Mouse (Mus musculus) yolk sac, embryonic 10.5 days (tissue): ENCODE results near the gene Cited4.

ENCODE experiments used
- DNase-seq: peaks from one replicate; pipeline ENCODE4 v3.0.0-alpha.2; 2017; ENCODE audit warnings: low spot score

Gene Cited4

DNA sequence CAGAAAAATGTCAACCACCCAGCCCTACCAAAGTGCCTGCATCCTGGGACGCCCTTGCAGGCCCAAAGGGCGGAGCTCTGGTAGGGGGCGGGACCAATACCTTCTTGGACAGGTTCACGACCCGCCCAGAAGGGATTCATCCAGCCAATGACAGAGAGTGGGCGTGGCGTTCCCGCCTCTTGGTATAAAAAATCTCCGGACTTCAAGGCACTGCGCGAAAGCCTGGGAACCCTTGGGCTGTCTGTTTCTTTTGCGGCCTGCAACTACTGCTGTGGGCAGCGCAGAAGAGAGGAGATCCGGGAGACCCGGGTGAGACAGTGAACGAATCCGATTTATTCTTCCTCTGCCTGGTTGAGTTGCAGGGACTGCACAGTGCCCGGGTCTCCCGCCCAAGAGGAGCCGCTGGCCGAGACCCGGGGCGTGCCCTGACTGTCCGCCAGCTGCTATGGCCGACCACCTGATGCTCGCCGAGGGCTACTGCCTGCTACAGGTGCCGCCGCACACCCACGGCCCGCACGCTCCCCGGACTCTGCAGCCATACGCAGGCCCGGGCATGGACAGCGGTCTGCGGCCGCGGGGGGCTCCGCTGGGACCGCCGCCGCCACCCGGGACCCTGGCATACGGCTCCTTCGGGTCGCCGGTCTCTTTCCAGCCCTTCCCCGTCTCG is at the start of gene Cited4:
TSS of gene Cited4 (plus strand) at position 215 of the 667 bp plus-strand sequence.
- DNase-seq, result peak; percentile 95

DNA sequence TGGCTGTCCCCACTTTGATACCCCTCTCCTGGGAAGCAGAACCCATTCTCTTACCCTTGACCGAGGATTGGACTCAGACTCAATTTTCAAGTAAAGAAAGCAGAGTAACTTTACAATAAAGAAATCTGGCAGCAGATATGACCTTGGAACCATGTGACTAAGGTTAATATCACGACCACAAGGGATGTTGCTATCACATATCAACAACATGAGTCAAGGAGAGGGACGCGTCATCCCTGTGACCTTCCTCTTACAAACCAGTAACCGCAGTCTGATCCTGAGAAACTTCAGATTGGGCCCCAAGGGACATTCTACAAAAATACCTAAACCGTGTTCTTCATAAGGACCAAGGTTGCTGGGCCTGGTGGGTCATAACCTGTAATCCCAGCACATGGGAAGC is 38.6 kb upstream of the Cited4 start:
- no peak for DNase-seq

GRCm38 (mm10) chr4:120630218-120630931 is 36.0 kb upstream of the Cited4 start:
- no peak for DNase-seq

GRCm38 (mm10) chr4:120631828-120632227 is 34.5 kb upstream of the Cited4 start:
- no peak for DNase-seq

DNA sequence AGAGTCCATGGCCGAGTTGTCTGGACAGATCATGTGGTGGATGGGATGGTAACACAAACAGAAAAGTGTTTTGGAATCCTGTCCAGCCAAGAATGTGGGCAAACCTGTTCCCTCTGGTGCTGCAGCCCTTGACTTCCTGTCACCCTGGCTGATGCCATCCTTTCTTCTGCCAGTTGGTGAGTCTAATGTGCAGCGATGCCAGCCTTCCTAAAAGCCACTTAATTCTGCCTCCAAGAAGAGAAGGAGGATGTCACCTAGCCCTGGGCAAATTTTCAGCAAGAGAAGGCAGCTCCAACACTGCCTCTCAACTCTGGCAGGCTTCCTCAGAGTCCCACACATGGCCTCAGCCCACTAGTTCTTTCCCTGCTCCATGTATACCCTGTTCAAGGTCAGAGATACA is 31.0 kb upstream of the Cited4 start:
- no peak for DNase-seq

DNA sequence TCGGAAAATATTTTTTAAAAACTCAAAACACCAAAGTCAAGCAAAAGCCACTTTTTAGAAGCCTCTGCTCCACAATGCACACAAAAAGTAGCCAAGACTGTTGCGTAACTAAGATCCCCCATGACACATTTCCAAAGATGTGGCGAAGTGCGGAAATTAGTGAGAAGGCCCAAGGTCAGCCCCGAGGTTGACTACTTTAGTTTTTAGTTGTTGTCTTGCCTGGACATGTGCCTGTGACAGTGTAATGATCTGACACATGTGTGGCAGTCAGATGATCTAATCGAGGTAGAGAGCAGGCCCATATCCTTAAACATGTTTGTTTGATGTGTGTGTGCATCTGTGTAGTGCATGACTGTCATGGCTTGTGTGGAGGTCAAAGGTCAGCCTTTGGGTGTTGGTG is 24.4 kb upstream of the Cited4 start:
- no peak for DNase-seq

DNA sequence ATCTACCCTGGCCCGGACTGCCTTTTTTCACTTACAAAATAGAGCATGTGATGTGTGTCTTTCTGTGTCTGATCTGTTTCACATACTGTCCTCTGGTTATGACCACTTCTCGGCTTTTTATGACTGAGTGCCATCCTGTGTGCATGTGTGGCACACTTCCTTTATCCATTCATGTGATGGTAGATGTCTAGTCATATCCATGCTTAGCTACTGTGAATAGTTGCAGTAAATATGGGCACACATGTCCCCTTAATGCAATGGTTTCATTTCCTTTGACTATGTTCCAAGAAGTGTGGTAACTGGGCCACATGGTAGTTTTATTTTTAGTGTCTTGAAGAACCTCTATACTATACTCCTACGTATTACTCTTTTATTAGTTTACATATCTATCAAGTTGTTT is 22.5 kb upstream of the Cited4 start:
- no peak for DNase-seq

GRCm38 (mm10) chr4:120649369-120650207 is 16.8 kb upstream of the Cited4 start:
- DNase-seq, result peak; percentile 21

DNA sequence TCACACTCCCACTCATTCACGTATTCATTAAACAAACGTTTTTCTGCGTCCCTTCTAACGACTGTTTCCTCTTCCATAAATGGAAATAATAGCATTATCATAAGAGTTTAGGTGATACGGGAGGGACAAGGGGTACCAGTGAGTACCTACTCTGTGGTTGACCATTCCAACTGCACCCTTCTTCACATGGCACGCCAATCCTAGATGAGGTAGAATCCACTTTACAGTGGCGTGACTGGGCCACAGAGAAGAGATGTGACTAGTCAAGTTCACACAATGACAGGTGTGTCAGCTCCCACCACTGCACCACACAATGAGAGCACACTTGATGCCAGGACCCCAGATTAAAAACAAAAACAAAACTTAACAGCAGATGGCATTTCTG is 16.2 kb upstream of the Cited4 start:
- DNase-seq, result no peak

GRCm38 (mm10) chr4:120655898-120656297 is 10.5 kb upstream of the Cited4 start:
- DNase-seq, result no peak

DNA sequence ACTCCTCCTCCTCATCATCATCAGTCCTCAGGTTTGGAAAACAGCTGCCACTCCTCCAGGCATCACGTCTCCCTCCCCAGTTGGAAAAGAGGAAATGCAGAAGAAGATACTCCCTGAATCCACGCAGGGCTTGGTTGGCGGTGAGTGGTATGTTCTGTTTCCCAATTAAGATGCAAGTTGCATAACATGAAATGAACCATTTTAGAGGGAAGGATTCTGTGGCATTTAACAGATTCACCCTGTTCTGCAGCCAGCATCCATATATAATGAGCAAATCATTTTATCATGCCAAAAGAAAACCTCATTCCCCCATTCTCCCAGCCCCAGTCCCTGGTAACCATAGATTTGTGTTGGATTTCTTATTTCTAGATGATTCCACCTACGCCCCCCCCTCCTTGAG is 5.9 kb upstream of the Cited4 start:
- no peak for DNase-seq

- no peak for DNase-seq
These were observed 1.8 kb upstream of the Cited4 start for GRCm38 (mm10) chr4:120664601-120665000.

DNA sequence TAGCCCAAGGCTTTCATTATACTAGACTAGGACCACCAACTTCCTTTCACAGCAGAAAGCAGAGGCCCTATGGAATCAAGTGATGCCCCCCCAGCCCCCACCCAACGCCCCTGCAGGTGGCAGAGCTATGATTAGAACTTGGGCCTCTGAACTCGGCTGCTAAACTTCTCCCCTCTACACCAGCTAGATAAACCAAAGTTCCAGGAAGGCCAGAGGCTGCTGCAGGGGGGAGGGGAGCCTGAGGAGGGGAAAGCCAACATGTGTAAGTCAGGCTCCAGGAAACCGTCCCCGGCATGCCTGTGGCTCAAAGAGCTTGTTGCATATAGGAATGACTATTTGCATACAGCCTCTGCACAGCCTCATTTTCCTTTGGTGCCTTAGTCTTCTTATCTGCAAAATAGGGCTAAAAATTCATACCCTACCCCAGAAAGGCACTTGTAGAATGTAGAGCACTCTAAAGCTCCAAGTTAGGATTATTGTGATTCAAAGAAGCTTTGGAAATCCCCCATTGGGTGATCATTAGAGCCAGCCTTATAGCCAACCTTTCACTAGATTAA is 1.1 kb upstream of the Cited4 start:
- DNase-seq, result peak; percentile 82

GRCm38 (mm10) chr4:120665782-120666181 is 590 bp upstream of the Cited4 start:
- DNase-seq, result no peak

DNA sequence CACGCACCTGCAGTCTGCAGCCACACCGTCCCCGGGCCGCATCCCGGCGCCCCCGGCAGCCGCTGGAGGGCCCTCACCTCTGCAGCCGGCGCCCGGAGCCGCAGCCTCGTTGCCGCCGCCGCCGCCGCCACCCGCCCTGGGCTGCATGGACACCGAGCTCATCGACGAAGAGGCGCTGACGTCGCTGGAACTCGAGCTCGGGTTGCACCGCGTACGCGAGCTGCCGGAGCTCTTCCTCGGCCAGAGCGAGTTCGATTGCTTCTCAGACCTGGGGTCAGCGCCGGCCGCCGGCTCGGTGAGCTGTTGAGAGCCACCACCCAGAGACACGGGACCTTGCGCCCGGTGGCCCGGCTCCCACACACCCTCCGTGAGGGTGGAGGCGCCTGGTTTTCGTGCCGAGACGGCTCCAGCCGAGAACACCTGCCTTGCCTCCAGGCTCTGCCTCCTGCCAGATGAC is 701 bp downstream of the Cited4 start:
- DNase-seq, result peak; percentile 56

- DNase-seq, result no peak
These were observed 1.2 kb downstream of the Cited4 start for GRCm38 (mm10) chr4:120667555-120667954.

- DNase-seq, result no peak
These were observed 2.2 kb downstream of the Cited4 start for GRCm38 (mm10) chr4:120668551-120668950.

DNA sequence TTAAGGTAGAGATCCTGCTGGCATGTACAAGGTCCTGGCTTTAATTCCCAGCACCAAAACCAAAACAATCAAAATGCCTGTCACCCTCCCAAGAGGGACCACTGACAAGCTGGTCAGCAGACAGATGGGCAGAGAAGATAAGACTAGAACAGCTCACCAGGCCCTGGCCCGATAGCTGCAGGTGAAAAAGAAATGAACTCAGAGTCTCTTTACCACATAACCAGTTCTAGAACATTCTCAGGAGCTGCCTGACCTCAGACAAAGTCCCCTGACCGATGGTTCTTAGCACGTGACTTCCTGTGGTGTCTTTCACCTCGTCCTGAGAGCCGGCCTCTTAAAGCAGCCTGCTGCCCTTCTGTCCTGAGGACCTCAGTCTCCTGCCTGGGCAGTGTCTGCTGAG is 3.2 kb downstream of the Cited4 start:
- DNase-seq, result no peak

DNA sequence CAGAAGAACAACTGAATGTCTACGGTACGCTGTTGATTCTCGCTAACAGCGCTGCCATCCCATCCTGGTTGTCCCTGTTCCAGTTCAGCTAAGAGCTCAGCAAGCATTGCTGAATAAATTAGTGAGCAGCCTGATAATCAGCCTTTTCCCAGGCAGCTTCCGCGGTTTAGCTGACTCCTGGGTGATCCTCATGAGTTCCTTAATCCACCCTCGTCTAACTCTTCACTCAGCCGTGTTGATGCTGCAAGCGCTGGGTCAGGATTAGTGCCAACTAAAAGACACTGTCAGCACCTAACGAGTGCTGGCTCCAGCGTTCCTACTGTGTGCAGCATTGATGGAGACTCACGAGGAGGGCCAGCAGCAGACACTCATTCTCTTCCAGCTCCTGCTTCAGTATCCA is 4.7 kb downstream of the Cited4 start:
- DNase-seq, result no peak

GRCm38 (mm10) chr4:120673606-120674005 is 7.2 kb downstream of the Cited4 start:
- DNase-seq, result no peak

DNA sequence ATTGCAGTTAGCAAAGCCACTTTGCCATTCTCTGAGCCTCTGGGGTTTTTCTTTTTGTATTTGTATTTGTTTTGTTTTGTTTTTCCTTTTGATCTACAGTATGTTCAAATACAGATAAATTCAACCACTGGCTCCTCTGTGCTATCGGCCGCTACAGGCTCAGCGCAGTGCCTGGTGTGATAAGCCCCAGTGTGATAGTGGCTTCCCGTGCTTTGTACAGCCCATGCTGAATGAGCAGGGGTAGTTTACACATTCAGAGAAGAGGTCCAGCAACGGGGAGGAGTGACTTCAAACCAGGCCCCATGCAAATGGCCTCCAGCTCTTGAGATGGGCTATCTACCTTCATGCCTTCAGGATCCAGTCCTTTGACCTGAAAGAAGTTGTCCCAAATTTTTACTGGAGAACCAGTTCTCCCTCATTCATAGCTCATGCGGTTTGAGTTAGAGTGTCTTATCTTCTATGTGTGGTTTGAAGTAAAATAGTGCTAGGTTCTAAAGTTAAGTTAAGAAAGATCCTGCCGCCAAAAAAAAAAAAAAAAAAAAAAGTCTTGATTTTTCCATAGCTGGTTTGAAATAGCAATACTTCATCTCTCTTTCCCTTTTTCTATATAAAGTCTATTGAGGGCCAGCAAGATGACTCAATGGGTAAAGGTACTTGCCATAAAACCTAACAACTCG is 8.5 kb downstream of the Cited4 start:
- peak; percentile 63 for DNase-seq

- no peak for DNase-seq
These were observed 9.3 kb downstream of the Cited4 start for GRCm38 (mm10) chr4:120675640-120676039.
